Mouse (Mus musculus) heart, embryonic 11.5 days (tissue): Measurements from ENCODE around the gene 1110059G10Rik. TPM values are rescaled to one million over a fixed set of nuclear protein-coding genes. Genes with fewer than 3 reads are reported as not detected.

Experiments
- polyA plus RNA-seq: library from polyadenylated mRNA; unstranded; fragments of >200 nt; fragmentation: Nextera tagmentation; extraction: Ambion mirVana; gene quantifications from 2 replicates; pipeline ENCODE4 v1.2.1, GENCODE M21; 2014

Gene 1110059G10Rik
- polyA plus RNA-seq, 1 experiment from 2014 or later: 28.3 TPM

Other genes with a start within 250 kb of the 1110059G10Rik start
- gene Topaz1, start 203.7 kb downstream of the 1110059G10Rik start, polyA plus RNA-seq: 0.10 TPM in 1 of 2 replicates, not detected in the other
- gene Tcaim, start 145.5 kb downstream of the 1110059G10Rik start, polyA plus RNA-seq: 4.4 and 5.0 TPM in 2 replicates
- 0.47 and 0.51 TPM in 2 replicates for gene Gm35549, start 107.0 kb downstream of the 1110059G10Rik start, polyA plus RNA-seq
- gene Zfp445, start 85.0 kb downstream of the 1110059G10Rik start, polyA plus RNA-seq: 34.4 and 42.1 TPM in 2 replicates
- 1.3 and 1.7 TPM in 2 replicates for gene Zkscan7, start 65.3 kb downstream of the 1110059G10Rik start, polyA plus RNA-seq
- 15.5 and 15.6 TPM in 2 replicates for gene Zfp105, start 27.9 kb downstream of the 1110059G10Rik start, polyA plus RNA-seq
- gene Kif15, start within 50 bp of the 1110059G10Rik start, polyA plus RNA-seq: 31.6 and 37.7 TPM in 2 replicates
- gene Tmem42, start 70.3 kb upstream of the 1110059G10Rik start, polyA plus RNA-seq: 15.4 and 18.6 TPM in 2 replicates
- 0.19 and 0.46 TPM in 2 replicates for gene Tgm4, start 83.7 kb upstream of the 1110059G10Rik start, polyA plus RNA-seq
- gene Zdhhc3, start 162.2 kb upstream of the 1110059G10Rik start, polyA plus RNA-seq: 39.6 and 44.7 TPM in 2 replicates
- 90.1 and 100.0 TPM in 2 replicates for gene Exosc7, start 162.2 kb upstream of the 1110059G10Rik start, polyA plus RNA-seq
- gene Clec3b, start 199.9 kb upstream of the 1110059G10Rik start, polyA plus RNA-seq: not detected in 2 replicates